Mouse (Mus musculus): Measurements from ENCODE around the gene Crybg1.

Gene Crybg1

GRCm38 (mm10) chr10:44091757-44092156 is 56.9 kb downstream of the Crybg1 start:
- no peak for DNase-seq (ENCODE audit: low spot score)

DNA sequence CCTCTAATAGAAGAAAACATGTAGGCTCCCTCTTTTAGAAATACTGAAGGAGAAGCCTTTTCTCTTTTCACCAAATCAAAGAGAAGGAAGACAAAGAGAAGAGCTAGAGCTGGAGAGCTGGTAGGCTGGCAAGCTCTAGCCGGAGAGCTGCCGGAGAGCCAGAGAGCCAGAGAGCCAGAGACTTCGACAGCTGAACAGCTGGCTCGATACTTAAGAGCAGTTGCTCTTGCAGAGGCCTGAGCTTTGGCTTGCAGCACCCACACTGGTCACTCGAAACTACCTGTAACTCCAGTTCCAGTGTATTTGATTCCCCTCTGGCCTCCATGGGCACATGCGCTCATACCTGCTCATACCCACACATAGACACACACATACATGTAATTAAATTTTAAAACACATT is 68.3 kb downstream of the Crybg1 start:
- no peak for DNase-seq (ENCODE audit: low spot score)

GRCm38 (mm10) chr10:44078799-44079521 is 69.7 kb downstream of the Crybg1 start:
- no peak for DNase-seq (ENCODE audit: low spot score)

DNA sequence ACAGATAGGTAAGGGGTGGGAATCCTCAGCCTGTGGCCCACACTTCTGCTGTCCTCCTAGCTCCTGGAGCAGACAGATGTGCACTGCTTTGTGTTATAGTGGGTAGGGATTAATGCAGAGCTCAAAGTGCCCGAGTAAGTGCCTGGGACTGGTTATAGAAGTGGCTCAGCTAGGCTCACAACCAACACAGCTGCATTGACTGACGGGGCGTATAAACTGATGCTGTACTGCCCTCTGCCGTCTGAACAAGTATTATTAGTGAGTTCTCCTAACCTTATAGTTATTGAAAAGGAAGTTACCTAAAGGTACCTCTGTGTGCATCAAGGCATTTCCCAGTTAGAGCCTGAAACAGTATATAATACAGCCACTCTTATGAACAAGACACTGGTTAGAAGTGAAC is 77.6 kb downstream of the Crybg1 start:
- DNase-seq (ENCODE audit: low spot score) = no peak

GRCm38 (mm10) chr10:44069131-44069530 is 79.5 kb downstream of the Crybg1 start:
- no peak for DNase-seq (ENCODE audit: low spot score)

- DNase-seq (ENCODE audit: low spot score) = no peak
Measured at GRCm38 (mm10) chr10:44065848-44066360, 82.7 kb downstream of the Crybg1 start.

DNA sequence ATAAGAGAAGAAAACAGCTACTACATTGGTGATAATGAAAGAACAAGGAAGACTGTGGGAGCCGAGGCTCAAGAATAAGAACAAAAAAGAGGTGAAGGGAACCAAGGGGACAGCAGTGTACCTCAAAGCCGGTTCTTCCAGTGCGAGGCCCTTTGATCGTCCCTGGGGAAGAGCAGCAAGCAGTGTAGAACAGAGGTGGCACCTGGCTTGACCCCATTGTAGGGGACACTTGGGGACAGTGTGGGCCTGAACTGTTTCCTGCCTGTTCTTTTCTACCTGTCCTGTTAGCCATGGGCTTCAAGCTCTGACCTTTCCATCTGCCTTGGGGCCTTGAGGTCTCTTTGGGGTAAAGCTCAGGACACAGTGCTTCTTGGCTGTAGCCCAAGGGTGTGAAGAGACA is 85.7 kb downstream of the Crybg1 start:
- DNase-seq (ENCODE audit: low spot score) = no peak

GRCm38 (mm10) chr10:44050913-44051312 is 97.7 kb downstream of the Crybg1 start:
- no peak for DNase-seq (ENCODE audit: low spot score)

GRCm38 (mm10) chr10:44044727-44045126 is 103.9 kb downstream of the Crybg1 start:
- DNase-seq (ENCODE audit: low spot score) = no peak

GRCm38 (mm10) chr10:44043630-44044029 is 105.0 kb downstream of the Crybg1 start:
- no peak for DNase-seq (ENCODE audit: low spot score)

- no peak for DNase-seq (ENCODE audit: low spot score)
Measured at GRCm38 (mm10) chr10:44039185-44039584, 109.5 kb downstream of the Crybg1 start.

DNA sequence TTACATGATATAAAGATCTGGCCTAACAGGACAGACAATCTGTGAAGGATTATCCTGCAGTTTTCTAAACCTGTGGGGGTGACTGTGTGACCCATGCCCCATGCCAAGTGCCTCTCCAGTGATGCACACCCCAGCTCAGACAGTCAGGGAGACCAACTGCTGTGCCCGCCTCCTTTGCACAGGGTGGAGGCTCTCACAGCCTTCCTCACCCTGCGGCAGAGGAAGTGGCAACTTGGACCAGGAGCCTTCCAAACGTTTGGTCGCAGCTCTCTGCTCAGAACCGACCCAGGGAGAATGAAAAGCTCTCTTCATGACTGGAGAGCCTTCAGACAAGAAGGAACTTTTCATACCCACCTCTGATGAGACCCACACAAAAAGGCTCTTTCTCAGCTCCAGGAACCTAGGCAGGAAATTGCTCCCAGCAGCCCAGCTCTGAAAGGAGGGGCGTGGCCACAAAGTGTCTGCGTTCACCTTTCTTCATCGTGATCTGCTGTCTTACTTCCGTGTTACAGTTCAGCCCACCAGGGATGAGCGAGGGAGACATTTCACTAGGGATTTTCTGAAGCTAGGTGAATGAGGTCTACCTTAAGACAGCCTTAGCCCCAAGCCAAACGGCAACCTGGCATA is 110.6 kb downstream of the Crybg1 start:
- DNase-seq (ENCODE audit: low spot score) = no peak

DNA sequence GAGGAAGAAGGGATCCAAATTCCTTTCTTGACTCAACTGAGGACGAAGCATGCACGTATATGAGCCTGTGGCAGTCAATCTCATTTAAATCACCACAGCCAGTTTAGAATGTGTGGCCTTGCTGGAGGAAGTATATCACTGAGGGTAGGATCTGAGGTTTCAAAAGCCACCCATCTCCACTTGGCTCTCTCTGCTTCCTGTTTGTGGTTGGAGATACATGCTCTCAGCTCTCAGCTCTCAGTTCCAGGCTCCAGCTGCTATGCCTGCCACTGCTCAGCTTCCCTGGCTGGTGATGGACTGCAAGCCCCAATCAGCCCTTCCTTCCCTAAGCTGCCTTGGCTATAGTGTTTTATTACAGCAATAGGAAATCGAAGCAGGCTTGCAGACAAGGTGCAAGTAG is 119.1 kb downstream of the Crybg1 start:
- DNase-seq (ENCODE audit: low spot score) = no peak

DNA sequence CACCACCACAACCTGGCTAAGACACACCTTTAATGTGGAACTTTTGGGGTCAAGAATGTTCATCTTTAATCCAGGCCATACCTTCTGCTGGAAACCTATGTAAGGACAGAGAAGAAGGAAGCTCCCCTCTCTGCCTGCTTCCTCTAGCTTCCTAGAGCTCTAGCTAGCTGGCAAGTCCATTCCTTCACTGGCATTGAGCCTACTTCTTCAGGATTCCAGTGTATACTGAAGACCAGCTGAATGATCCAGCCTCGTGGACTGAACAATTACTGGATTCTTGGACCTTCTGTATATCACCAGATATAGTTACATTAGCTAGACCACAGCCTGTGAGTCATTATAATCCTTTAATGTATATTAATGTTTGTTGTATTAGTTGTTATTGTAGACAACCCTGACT is 121.4 kb downstream of the Crybg1 start:
- no peak for DNase-seq (ENCODE audit: low spot score)

DNA sequence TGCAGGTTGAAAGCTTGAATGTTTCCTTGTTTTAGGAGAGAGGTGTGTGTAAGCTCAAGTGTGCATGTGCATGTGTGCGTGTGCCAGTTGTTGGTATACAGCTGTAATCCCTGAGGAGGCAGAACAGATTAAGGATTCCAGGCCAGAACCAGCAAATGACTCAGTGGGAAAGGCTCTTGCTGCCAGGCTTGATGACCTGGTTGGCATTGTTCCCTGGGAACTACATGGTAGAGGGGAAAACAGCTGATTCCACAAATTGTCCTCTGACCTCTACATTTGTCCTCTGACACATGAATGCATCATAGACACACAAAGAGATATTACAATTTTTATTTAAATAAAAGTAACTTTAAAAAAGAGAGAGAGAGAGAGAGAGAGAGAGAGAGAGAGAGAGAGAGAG is 122.5 kb downstream of the Crybg1 start:
- no peak for DNase-seq (ENCODE audit: low spot score)

GRCm38 (mm10) chr10:44024705-44025104 is 123.9 kb downstream of the Crybg1 start:
- DNase-seq (ENCODE audit: low spot score) = no peak

DNA sequence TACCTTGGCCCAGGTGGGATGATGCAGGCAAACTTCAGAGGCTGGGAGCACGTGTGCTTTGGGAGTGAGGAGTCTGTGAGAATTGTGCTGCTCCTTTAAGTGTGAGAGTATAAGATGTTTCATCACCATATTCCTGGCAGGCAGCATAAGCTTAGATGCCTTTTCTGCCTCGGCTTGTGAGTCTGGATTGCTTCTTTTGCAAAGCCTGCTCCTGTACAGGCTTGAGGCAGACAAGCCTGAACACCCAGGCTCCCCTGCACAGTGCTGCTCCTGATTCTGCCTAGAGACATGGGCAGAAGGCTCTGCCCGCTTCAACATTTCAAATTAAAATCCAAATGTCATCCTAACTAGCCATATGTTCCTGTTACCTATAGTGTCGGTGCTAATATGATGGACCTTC is 128.5 kb downstream of the Crybg1 start:
- DNase-seq (ENCODE audit: low spot score) = no peak

GRCm38 (mm10) chr10:44018562-44018961 is 130.1 kb downstream of the Crybg1 start:
- no peak for DNase-seq (ENCODE audit: low spot score)

DNA sequence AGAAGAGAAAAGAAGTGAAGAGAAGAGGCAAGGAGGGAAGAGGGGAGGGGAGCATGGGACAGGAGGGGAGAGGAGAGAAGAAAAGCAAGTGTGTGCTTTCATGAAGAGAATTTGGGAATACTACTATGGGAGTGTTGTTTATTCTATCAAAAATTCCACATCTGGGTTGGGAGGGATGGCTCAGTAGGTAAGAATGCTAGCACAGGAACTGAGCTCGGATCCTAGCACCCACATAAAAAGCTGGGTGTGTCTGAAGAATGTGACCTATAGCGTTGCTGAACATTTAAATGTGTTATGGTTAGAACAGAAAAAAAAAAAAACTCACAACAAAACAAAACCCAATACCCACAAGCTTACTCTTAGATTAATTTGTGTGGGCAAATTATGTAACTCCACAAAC is 133.0 kb downstream of the Crybg1 start:
- DNase-seq (ENCODE audit: low spot score) = no peak

DNA sequence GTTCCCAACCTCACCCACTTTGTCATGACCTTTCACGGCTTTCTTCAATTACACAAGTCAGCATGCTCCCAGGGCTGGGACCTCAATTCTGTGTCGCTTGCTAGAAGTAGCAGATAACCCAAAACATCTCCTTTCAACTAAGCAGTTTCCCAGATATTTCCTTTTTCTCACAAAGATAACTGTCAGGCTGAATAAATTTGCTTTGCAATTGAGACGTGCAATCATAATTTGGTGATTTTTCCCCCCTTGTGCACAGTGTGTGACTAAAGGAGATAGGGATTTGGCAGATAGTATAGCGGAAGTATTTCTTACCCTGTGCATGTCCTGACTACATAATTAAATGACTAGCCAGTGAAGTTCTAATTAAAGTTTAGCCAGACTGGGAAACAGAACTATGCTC is 134.8 kb downstream of the Crybg1 start:
- no peak for DNase-seq (ENCODE audit: low spot score)

DNA sequence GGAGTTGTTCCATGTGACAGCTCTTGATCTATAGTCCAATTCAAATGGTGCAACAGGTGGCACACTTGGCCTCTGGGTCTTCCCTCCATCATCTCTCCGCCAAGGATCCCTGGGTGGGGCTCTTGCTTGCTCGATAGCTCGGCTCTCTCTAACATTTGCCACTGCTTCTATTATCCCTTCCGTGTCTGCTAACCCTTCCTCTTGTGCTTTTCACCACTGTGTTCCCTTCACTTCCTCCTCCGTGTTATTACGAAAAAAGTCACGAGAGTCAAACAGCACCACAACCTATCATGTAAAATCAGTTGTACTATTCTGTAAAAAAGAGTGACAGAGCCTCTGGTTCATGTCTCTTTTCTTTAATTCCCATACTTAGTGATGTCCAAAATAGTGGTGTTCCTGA is 137.2 kb downstream of the Crybg1 start:
- DNase-seq (ENCODE audit: low spot score) = no peak

DNA sequence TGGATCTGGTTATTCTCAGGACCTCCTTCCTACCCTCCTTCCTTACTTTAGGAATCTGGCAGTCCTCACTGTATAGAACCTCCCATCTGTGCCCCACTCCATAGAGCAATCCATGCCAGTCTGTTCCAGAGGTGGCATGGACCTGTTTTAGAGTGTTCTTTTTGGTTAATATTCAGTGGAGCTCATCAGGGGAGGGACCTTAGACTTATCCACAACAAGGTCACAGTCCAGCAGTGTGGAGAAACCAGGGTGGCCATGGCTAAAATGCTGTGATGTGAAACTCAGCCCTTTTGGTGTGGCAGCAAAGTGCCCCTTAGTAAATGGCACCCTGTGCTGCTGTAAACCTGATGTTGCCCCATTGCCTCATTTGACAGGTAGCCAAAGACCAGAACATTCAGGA is 139.8 kb downstream of the Crybg1 start:
- DNase-seq (ENCODE audit: low spot score) = no peak

GRCm38 (mm10) chr10:44006815-44007214 is 141.8 kb downstream of the Crybg1 start:
- no peak for DNase-seq (ENCODE audit: low spot score)

All from urinary bladder, postnatal 10 days (tissue).